Mouse (Mus musculus): Measurements from ENCODE around the gene Eloa. TPM values are rescaled to one million over a fixed set of nuclear protein-coding genes. Genes with fewer than 3 reads are reported as not detected.

Gene Eloa
- total RNA-seq, 4 experiments from 2014 or later = 56.6 to 70.4 (median 62.9) TPM

GRCm38 (mm10) chr4:136030968-136031909 lies 9.7 kb upstream of the Eloa start:
- DNase-seq (ENCODE audit: low spot score in 2 of 2) = peak; percentile 22 to 63

- DNase-seq (ENCODE audit: low spot score in 2 of 2) = no peak
Observed at GRCm38 (mm10) chr4:136028689-136029088, 7.1 kb upstream of the Eloa start.

DNA sequence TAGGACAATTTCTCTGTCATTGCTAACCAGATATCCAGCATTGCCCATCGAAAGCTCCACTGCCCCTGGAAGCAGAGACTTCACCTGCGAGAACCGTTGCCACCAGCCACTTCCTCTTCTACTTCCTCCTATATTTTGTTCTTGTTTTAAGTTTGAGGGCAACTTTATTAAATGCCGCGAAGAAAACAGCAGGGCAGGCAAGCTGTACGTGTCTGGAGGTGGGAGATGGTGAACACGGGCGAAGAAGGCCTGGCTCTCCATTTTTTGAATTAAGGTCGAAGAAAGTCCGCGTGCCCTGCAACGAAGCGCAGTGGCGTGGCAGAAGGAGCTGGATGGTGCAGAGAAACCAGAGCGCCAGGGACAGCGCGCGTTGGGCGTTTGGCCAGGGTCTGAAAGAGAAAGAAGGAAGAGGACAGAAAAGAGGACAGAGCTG lies 6.6 kb upstream of the Eloa start:
- no peak for DNase-seq (ENCODE audit: low spot score in 2 of 2)

DNA sequence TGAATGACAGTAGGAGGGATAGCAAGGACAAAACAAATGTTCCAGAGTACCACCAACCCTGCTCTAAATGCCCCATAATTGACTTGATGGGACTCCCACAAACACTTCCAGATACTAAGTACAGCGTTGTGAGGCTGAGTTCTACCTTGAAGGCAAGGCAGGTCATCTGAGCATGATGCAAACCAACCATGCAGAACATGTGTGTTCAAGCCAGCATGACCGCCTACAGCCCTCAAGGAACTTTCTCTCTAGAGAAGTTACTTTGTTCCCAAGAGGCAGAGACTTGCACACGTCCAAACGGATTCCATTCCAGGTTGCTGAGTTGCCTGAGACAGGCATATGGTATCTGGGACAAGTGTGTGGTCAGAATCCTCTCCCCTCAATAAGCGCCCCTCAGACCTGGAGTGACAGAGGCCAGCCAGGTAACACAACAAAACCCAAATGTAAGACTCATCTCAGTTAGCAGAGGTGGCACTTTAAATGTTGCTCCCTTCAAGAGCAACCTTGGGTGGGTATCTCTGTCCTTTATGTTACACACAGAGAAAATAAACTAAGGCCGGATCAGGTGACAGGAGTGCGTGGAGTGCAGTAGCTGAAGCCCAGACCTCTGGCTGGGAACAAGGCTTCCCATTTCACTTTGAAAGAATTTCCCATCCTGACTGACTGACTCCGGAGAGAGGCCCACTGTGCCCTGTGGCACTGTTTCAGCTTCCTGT lies 6.0 kb upstream of the Eloa start:
- no peak for DNase-seq (ENCODE audit: low spot score in 2 of 2)

DNA sequence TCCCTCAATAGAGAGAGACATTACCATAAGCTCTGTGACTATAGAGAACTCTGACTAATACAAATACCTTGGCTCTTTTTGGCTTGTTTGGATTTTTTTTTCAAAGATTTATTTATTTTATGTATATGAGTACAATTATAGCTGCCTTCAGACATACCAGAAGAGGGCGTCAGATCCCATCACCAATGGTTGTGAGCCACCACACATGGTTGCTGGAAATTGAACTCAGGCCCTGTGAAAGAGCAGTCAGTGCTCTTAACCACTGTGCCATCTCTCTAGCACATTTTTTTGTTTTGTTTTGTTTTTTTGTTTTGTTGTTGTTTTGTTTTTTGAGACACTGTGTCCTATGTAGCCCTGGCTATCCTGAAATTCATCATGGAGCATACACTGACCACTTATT lies 3.8 kb upstream of the Eloa start:
- no peak for DNase-seq (ENCODE audit: low spot score in 2 of 2)

- DNase-seq (ENCODE audit: low spot score in 2 of 2) = no peak
Observed at GRCm38 (mm10) chr4:136022924-136023323, 1.4 kb upstream of the Eloa start.

- DNase-seq (ENCODE audit: low spot score in 2 of 2) = peak in 1 of 2 experiments; percentile 12
Observed at GRCm38 (mm10) chr4:136020743-136021548, 617 bp downstream of the Eloa start.

- DNase-seq (ENCODE audit: low spot score in 2 of 2) = no peak
Observed at GRCm38 (mm10) chr4:136016059-136016602, 5.4 kb downstream of the Eloa start.

DNA sequence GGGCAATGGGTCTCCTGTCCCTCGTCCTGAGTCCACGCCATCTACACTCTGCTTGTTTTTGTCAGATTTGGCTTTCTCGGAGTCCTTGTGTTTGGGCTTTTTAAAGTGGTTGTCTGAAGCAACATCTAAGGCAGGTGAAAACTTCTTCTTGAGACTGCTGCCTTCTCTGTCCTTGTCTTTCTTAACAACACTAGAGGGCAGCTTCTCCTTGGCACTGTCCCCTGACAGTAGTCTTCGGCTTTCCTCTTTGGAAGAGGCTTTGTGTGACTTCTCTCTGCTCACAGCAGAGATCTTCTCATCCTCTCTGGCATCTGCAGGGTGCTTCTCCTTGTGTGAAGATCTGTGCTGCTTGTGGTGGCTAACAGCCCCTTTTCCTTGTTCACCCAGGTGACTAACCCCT lies 11.0 kb downstream of the Eloa start:
- no peak for DNase-seq (ENCODE audit: low spot score in 2 of 2)

GRCm38 (mm10) chr4:136008782-136009447 lies 12.6 kb downstream of the Eloa start:
- DNase-seq (ENCODE audit: low spot score in 2 of 2) = no peak

DNA sequence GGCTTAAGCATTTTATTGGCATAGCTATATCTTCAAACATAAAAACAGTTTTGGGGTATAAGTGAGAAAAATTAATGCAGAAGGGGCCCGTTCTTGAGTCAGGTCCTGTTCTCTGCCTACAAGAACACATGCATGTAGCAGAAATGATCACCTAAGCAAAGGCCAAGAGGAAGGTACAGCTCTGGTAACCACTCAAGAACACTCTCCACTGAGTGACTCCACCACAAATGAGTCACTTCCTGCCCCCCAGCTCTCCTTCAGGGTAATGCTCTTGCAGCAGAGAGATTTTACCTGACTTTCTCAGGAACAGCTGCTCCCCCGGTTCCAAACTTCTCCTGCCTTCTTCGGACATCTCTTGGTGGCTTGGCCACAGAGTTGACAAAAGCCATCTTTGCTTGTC lies 14.7 kb downstream of the Eloa start:
- DNase-seq (ENCODE audit: low spot score in 2 of 2) = no peak

DNA sequence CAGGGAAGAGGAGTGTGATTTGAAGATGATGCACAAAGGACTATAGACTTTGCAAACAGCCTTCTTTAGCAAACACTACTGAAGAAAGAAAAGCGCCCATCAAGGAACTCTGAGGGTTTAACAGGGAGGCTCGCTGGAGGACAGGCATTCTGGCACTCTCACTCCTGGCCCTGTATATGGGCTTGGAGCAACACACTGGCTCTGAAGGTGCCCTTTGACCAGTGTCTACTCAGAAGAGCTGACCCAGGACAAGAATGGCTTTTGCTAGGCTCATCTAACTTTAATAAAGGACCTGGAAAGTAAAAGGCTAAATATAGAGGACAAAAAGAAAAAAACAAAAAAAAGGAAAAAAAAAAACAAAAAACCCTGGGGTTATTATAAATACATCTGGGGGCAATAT lies 16.6 kb downstream of the Eloa start:
- DNase-seq (ENCODE audit: low spot score in 2 of 2) = no peak

- no peak for DNase-seq (ENCODE audit: low spot score in 2 of 2)
Observed at GRCm38 (mm10) chr4:136004107-136004675, 17.4 kb downstream of the Eloa start.

- no peak for DNase-seq (ENCODE audit: low spot score in 2 of 2)
Observed at GRCm38 (mm10) chr4:135995118-135995517, 26.4 kb downstream of the Eloa start.

DNA sequence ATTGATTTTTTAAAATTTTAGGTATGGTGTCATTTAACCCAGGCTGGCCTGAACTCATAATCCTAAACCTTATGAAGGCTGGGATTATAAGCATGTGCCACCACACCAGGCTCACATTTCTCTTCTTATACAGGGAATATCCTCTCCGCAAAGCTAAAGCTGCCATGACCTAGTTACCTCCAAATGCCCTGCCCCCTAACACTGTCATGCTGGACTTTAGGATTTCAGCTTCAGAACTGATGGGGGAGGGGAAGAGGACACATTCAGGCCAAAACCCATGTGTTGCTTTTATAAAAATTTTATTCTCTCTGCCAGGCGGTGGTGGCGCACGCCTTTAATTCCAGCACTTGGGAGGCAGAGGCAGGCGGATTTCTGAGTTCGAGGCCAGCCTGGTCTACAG lies 27.6 kb downstream of the Eloa start:
- no peak for DNase-seq (ENCODE audit: low spot score in 2 of 2)

DNA sequence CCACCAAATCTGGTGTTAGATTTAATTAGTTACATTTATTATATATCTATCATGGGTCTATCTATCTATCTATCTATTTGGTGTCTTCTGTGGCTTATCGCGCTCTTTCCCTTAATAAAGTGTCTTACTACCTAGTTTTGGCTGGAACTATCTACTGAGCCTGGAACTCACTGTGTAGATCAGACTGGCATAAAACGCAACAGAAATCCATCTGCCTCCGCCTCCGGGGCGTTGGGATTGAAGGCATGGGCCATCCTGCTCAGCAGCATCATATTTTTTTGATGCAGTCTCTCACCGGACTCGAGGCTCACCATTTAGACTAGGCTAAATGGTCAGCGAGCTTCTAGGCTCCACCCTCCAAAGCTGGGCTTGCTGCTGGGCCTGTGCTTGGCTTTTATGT lies 33.8 kb downstream of the Eloa start:
- DNase-seq (ENCODE audit: low spot score in 2 of 2) = no peak

DNA sequence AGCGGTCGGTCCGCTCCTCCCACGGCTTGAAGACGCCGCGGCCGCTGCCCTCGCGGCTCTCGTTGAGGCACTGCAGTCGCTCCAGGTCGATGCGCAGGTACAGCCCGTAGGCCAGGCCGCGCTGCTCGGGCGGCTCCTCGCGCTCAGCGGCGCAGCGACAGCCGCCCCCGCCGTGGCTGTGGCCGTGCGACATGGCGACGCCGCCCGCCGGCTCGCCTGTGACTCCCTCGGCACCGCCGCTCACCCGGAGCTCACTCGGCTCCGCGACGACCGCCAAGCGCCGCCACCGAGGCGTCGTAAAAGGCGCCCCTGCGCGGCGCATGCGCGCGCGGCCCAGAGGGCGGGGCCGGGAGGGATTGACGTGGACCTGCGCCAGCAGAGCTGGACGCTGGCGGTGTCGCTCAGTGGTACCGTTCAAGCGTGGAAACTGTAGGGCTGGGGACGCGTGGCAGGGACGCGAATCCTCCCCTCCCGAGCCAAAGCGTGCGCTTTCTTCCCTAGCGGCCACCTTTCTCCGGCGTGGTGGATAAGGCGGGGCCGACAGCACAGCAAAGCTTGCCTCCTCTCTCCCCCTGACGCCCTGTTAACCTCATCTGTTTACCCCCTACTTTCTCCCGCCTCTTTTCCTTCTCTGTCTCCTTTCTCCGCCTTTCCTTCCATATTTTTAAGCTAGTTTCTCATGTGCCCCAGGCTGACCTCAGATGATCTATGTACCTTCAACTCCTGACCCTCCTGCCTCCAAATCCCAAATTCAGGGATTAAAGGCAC lies 34.4 kb downstream of the Eloa start, which contains the start of gene Pithd1:
Pithd1 (minus strand) TSS at position 322 of the 768 bp plus-strand sequence.
- DNase-seq (ENCODE audit: low spot score in 2 of 2) = peak; percentile 91 to 92

DNA sequence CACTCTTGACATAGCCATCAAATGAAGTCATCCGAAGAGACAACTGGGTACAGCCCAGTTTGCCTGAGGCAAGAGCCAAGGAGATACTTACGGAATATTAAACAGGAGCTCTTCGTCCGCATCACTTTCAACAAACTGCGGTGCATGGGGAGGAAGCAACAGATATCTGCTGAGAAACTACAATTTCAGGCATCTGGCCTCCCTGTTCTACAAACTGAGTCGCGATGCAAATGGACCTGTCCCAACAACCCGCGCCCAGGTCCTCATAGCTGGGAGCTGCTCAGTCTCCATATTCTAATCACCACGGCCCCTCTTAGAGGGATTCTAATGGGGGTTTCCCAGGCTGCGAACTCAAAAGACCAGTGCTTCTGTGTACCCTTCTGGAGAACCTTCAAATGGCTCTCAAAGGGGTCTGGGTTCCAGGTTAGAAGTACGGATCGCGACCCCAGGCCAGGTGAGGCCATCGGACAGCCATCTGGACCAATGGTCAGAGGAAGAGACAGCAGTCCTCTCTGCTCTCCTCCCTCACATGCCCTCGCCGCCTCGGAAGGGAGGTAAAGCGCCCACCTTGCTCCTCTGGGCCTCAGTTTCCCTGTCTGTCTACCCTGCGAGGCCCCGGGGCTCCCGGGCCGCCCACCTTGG lies 35.1 kb downstream of the Eloa start:
- DNase-seq (ENCODE audit: low spot score in 2 of 2) = no peak

GRCm38 (mm10) chr4:135985769-135986168 lies 35.8 kb downstream of the Eloa start:
- DNase-seq (ENCODE audit: low spot score in 2 of 2) = no peak

Measured in gastrocnemius, adult 8-10 months (tissue).